Mouse (Mus musculus): ENCODE data around the gene Ssh1. TPM values are rescaled to one million over a fixed set of nuclear protein-coding genes. Genes with fewer than 3 reads are reported as not detected.

The Ssh1 gene
- total RNA-seq (2021), result 10 to 100 TPM; 13.4 to 16.9 TPM

- intact Hi-C loops (cut with DNase I), result loop anchor here (2.0 kb wide), 1 partner anchor 35 kb away; no protein-coding TSS in a partner anchor
- peak; percentile 87 for DNase-seq (ENCODE audit: low spot score)
These were observed at the start of gene Ssh1 for GRCm38 (mm10) chr5:113993487-113994465. TSS of gene Ssh1 (minus strand) at chr5:113993894.

DNA sequence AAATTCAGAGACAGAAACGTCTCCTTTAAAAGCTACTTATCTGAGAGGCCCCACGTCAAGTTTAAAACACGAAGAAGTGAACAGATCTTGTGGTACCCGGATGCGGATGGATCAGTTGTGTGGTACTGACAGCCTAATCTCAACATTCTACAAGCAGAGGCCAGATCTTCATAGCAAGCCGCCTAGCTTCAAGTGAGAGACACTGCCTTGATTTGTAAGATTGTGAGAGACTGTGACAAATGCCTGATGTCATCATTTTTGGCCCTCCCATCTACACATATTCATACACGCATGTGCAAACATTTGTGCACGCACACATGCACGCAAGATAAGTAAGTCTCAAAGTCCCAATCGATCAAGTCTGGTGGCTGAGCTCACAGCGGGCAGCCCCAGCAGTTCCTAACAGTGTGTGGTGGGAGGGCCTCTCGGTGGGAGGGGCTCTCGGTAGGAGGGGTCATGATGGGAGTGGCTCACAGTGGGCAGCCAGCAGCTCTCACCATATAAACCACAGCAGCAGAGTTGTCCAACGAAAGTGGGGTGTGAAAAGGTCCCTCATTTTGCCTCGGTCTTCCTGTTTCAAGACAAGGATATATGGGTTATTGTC, 47.7 kb upstream of the Ssh1 start:
- intact Hi-C loops (cut with DNase I), result no loop called here
- DNase-seq (ENCODE audit: low spot score), result no peak

GRCm38 (mm10) chr5:114040911-114041310, 47.2 kb upstream of the Ssh1 start:
- intact Hi-C loops (cut with DNase I), result no loop called here

DNA sequence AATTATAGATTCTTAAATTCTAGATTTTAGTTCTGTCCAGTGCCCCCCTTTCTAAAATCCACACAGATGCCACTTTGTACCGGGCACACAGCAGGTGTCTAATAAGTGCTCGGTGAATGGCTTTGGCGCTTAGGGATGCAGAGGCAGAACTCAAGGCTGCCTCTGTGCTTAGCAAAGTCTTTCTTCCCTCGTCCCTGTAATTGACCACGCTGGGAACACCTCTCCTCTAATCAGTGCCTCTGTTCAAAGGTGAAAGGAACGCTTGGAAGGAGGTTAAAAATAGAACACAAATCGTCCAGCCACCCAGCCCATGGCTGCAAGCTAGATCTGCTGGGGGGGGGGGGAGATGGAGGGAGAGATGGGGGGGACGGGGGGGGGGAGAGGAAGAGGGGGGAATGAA, 46.8 kb upstream of the Ssh1 start:
- DNase-seq (ENCODE audit: low spot score), result no peak
- intact Hi-C loops (cut with DNase I), result no loop called here

More at GRCm38 (mm10) chr5:114040911-114041310, 47.2 kb upstream of the Ssh1 start:
- DNase-seq (ENCODE audit: low spot score), result no peak

GRCm38 (mm10) chr5:114035111-114035510, 41.4 kb upstream of the Ssh1 start:
- DNase-seq (ENCODE audit: low spot score), result no peak
- intact Hi-C loops (cut with DNase I), result no loop called here

DNA sequence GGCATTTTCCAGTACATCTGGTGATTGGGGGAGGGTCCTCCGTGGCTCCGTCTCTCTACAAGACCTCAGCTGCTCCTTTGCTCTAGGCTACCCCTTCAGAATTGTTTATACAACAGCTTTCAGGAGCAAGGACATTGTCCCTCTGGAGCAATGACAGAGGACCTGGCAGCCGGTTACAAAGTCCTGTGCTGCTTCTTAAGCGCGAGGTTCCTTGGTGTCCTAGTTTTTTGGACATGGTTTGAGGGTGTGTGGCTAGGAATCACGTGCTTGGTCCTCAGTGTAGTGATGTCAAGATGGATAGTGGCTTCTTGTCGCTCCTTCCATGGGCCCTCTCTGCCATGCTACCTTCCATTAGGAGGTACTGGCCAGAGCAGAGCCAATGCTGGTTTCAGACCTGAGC, 40.7 kb upstream of the Ssh1 start:
- DNase-seq (ENCODE audit: low spot score), result no peak
- intact Hi-C loops (cut with DNase I), result no loop called here

DNA sequence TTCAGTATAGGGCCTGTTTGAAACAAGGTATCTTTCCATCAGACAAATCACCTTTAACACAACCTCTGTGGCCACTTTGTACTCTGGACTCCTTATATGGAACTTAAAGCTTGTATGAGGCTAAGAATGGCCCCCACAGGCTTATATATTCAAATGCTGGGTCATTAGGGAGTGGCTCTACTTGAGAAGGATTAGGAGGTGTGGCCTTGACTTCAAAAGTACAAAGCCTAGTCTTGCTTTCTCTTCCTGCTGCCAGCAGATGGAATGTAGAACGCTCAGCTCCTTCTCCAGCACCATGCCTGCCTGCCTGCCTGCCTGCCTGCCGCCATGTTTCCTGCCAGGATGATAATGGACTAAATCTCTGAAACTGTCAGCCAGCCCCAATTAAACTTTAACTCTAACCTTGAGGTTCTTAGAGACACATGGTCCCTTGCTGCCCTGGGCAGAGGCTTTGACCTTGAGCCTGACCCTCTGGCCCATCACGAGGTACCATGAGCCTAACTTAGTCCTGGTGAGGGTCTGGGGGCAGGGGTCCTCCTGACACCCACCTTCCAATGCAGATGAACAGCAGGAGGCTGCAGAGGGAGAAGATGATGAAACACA, 38.6 kb upstream of the Ssh1 start:
- no peak for DNase-seq (ENCODE audit: low spot score)
- intact Hi-C loops (cut with DNase I), result no loop called here

- intact Hi-C loops (cut with DNase I), result no loop called here
- no peak for DNase-seq (ENCODE audit: low spot score)
These were observed 37.0 kb upstream of the Ssh1 start for GRCm38 (mm10) chr5:114030652-114031051.

DNA sequence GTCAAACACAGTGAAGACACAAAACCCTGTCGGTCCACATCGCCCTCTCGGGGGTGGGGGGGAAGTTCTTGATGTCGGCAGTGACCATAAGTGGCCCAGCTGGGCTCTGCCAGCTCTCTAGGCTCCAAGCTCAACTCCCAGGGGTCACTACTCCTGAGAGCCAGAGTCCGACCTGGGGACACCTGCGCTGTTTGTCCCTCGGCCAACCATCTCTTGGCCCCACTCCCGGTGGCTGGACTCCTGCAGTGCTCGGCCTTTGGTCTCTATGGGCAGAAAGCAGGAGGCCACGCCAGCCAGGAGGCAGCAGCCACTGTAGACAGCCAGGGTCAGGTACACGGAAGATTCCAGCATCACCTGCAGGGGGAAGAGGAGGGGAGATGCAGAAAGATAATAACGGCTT, 34.4 kb upstream of the Ssh1 start:
- DNase-seq (ENCODE audit: low spot score), result no peak
- intact Hi-C loops (cut with DNase I), result no loop called here

GRCm38 (mm10) chr5:114027217-114027944, 33.7 kb upstream of the Ssh1 start:
- intact Hi-C loops (cut with DNase I), result no loop called here

DNA sequence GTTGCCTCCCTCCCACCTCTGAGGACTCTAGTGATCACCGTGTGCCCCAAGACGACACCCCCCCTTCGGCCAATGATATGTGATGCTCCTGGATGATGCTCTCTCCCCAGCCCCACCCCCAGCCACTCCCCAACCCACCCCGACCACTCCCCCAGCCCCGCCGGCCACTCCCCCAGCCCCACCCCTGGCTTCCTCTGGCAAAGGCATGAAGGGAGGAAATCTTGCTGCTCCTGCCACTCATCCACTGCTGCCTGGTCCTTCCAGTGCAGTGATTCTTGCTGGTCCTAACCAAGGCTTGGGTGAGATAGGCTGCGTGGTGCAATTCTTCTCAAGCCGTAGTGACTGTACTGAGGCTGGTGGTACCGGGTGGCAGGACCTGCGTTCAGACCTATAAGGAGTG, 31.2 kb upstream of the Ssh1 start:
- intact Hi-C loops (cut with DNase I), result no loop called here
- DNase-seq (ENCODE audit: low spot score), result no peak

More at GRCm38 (mm10) chr5:114027217-114027944, 33.7 kb upstream of the Ssh1 start:
- DNase-seq (ENCODE audit: low spot score), result no peak

DNA sequence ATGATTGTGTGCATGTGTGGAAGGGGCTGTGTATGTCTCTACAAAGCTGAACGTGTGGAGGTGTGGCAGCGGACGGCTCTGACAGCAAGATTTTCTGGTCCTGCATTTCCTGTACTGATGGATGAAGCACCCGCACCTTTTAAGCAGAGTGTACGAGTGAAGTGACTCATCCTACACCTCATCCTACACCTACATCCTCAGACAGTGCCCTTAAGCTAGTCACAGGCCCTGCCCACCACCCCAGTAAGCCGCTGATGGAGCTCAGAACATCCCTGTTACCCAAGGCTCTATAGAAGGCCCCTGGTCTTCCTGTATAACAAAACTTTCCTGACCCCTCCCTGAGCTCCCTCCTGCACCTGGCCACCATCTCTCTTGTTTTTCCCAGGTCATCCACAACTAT, 30.7 kb upstream of the Ssh1 start:
- intact Hi-C loops (cut with DNase I), result no loop called here
- no peak for DNase-seq (ENCODE audit: low spot score)

- DNase-seq (ENCODE audit: low spot score), result no peak
- intact Hi-C loops (cut with DNase I), result no loop called here
These were observed 21.4 kb upstream of the Ssh1 start for GRCm38 (mm10) chr5:114015121-114015520.

GRCm38 (mm10) chr5:114009049-114009448, 15.4 kb upstream of the Ssh1 start:
- DNase-seq (ENCODE audit: low spot score), result no peak
- intact Hi-C loops (cut with DNase I), result no loop called here

- DNase-seq (ENCODE audit: low spot score), result no peak
- intact Hi-C loops (cut with DNase I), result no loop called here
These were observed 14.2 kb upstream of the Ssh1 start for GRCm38 (mm10) chr5:114007753-114008453.

- intact Hi-C loops (cut with DNase I), result no loop called here
- no peak for DNase-seq (ENCODE audit: low spot score)
These were observed 13.3 kb upstream of the Ssh1 start for GRCm38 (mm10) chr5:114006974-114007373.

DNA sequence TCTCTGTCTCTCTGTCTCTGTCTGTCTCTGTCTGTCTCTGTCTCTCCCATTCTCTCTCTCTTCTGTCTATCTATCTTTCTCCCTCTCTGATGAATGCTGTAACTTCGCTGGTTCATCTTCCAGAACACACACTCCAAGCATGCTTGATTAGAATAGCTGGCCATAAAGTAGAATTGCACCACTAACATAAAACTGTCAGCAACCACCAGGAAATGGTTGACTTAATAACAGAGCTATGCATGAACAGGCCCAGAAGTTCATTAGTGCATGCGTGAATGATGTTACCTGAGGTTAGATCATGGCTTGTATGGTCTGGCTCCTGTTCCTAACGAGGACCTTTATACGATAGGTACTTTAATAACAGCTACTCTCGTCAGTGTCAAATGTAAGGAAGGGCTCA, 11.4 kb upstream of the Ssh1 start:
- no peak for DNase-seq (ENCODE audit: low spot score)
- intact Hi-C loops (cut with DNase I), result no loop called here

- DNase-seq (ENCODE audit: low spot score), result no peak
These were observed 10.9 kb upstream of the Ssh1 start for GRCm38 (mm10) chr5:114004573-114004972.

GRCm38 (mm10) chr5:114003542-114003941, 9.8 kb upstream of the Ssh1 start, which contains the start of gene Dao:
TSS of gene Dao (plus strand) at chr5:114003703.
- intact Hi-C loops (cut with DNase I), result no loop called here
- no peak for DNase-seq (ENCODE audit: low spot score)

More at GRCm38 (mm10) chr5:114004573-114004972, 10.9 kb upstream of the Ssh1 start:
- intact Hi-C loops (cut with DNase I), result no loop called here
